Mouse (Mus musculus): ENCODE results near the gene B3galt5. TPM values are rescaled to one million over a fixed set of nuclear protein-coding genes. Genes with fewer than 3 reads are reported as not detected.

Gene B3galt5
- polyA plus RNA-seq, 1 experiment from 2014 or later: 5.3 TPM

DNA sequence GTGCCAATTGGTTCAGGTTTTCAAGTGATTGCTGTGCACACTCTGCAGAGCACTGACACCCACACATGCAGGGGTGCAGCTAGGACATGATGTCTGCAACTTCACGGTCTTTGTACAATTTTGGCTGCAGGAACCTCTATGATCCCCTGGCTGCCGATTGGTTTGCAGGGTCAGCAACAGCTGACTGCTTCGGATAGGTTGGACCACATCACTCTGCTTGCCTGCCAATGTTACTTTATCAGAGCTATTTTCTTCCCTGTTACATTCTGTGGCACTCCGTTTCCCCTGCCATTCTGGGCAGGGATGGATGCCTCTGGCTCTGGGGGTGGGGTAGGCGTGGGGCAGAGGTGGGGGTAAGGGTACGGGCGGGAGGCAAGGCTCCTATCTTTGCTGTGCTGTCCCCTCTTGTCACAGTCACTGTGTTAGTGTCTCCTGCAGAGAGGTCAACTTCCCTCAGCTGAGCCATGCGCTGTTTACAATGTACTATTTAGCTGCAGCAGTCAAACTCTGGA lies 6.5 kb upstream of the B3galt5 start:
- DNase-seq (no peak), ATAC-seq (ENCODE audit: insufficient read depth) (0 out of 2 replicates have a peak, but pooled peaks have one; percentile 27)
- 39% methylated on average over 8 of the region's 8 CpGs for WGBS

DNA sequence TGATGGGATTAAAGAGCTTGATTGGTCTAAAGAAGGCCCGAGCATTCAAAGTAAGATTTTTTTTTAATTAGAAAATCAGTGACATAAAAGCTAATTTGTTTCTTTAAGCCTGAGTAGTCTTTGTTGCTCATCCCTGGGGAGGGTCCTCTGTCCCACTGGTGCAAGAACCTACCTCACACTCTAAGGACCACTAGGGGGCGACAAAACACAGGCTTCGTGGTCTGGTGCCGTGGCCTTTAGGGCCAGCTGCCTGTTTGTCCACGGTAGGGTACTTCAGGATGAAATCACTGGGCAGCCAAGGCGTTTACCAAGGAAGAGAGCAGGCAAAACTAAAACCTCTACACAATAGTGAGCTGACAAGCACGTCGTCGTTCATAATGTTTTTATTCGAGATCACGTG lies 5.2 kb upstream of the B3galt5 start:
- Histone ChIP-seq H3K36me3 (ENCODE audit: insufficient read depth) (no peaks in the 10 kb centered on the region), H3K27me3 (ENCODE audit: insufficient read depth, low read length) (no peaks in the 10 kb centered on the region), H3K9ac (no peak overlapping the region), H3K9me3 (ENCODE audit: low read depth, low read length) (no peaks in the 10 kb centered on the region), H3K4me1 (ENCODE audit: insufficient read depth) (no peaks in the 10 kb centered on the region), H3K27ac (ENCODE audit: low read depth) (no peak overlapping the region), H3K4me3 (ENCODE audit: low read depth, low read length) (no peak overlapping the region), H3K4me2 (no peak overlapping the region)
- DNase-seq (peak; percentile 90), ATAC-seq (ENCODE audit: insufficient read depth) (peak; percentile 75)
- TF ChIP-seq CTCF (IDR thresholded peaks at IDR 0.05; ENCODE audit: low read depth): peak; percentile 93
- WGBS: 27% methylated on average over 11 of the region's 11 CpGs

More for the DNA sequence above, 6.5 kb upstream of the B3galt5 start:
- Histone ChIP-seq H3K4me2 (no peak overlapping the region), H3K36me3 (ENCODE audit: insufficient read depth) (no peaks in the 10 kb centered on the region), H3K27me3 (ENCODE audit: insufficient read depth, low read length) (no peaks in the 10 kb centered on the region), H3K9me3 (ENCODE audit: low read depth, low read length) (no peaks in the 10 kb centered on the region), H3K27ac (ENCODE audit: low read depth) (no peak overlapping the region), H3K4me3 (ENCODE audit: low read depth, low read length) (no peak overlapping the region), H3K9ac (no peak overlapping the region), H3K4me1 (ENCODE audit: insufficient read depth) (no peaks in the 10 kb centered on the region)
- no peak for TF ChIP-seq CTCF (IDR thresholded peaks at IDR 0.05; ENCODE audit: low read depth)

DNA sequence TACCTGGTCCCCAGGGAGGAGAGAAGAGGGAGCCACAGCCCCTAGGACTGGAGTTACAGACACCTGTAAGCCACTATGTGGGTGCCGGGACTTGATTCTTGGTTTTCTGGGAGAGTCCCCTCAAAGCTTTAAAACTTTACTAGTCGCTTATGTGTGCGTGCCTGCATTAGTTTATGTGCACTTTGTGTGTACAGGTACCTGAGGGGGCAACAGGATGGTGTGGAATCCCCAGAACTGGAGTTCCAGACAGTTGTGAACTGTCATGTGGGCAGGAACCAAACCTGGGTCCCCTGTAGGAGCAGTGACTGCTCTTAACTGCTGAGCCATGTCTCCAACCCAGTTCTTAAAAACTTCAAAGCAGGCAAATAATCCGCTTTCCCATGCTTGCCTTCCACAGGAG lies 4.3 kb upstream of the B3galt5 start:
- H3K4me2 ChIP-seq: no peak overlapping the region
- WGBS: 91% methylated on average over 4 of the region's 4 CpGs
- H3K9me3 ChIP-seq (ENCODE audit: low read depth, low read length): no peaks in the 10 kb centered on the region
- H3K27ac ChIP-seq (ENCODE audit: low read depth): no peak overlapping the region
- no peak overlapping the region for H3K4me3 ChIP-seq (ENCODE audit: low read depth, low read length)
- no peak for TF ChIP-seq CTCF (IDR thresholded peaks at IDR 0.05; ENCODE audit: low read depth)
- no peaks in the 10 kb centered on the region for H3K27me3 ChIP-seq (ENCODE audit: insufficient read depth, low read length)
- no peaks in the 10 kb centered on the region for H3K4me1 ChIP-seq (ENCODE audit: insufficient read depth)
- ATAC-seq (ENCODE audit: insufficient read depth) (no peak), DNase-seq (no peak)
- H3K36me3 ChIP-seq (ENCODE audit: insufficient read depth): no peaks in the 10 kb centered on the region
- no peak overlapping the region for H3K9ac ChIP-seq

DNA sequence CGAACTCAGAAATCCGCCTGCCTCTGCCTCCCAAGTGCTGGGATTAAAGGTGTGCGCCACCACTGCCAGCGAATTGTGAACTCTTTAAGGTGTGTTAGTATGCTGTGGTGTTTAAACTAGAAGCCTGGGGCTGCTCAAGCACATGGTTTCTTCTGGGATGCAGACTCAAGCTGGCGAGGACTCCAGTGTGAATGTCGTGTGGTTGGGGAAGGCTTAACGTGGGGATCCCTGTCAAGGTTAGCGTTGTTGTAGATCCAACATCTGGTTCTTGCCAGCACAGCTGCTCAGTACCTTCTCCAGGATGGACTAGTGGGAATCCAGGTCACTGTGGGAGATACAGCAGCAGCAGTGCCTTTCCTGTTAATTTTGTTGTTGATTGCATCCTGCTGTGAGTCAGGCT lies 3.6 kb upstream of the B3galt5 start:
- DNase-seq (no peak), ATAC-seq (ENCODE audit: insufficient read depth) (no peak)
- Histone ChIP-seq H3K36me3 (ENCODE audit: insufficient read depth) (no peaks in the 10 kb centered on the region), H3K9me3 (ENCODE audit: low read depth, low read length) (no peaks in the 10 kb centered on the region), H3K4me2 (no peak overlapping the region), H3K4me3 (ENCODE audit: low read depth, low read length) (no peak overlapping the region), H3K9ac (no peak overlapping the region), H3K27ac (ENCODE audit: low read depth) (no peak overlapping the region), H3K4me1 (ENCODE audit: insufficient read depth) (no peaks in the 10 kb centered on the region), H3K27me3 (ENCODE audit: insufficient read depth, low read length) (no peaks in the 10 kb centered on the region)
- WGBS: 79% methylated on average over 8 of the region's 8 CpGs
- no peak for TF ChIP-seq CTCF (IDR thresholded peaks at IDR 0.05; ENCODE audit: low read depth)

DNA sequence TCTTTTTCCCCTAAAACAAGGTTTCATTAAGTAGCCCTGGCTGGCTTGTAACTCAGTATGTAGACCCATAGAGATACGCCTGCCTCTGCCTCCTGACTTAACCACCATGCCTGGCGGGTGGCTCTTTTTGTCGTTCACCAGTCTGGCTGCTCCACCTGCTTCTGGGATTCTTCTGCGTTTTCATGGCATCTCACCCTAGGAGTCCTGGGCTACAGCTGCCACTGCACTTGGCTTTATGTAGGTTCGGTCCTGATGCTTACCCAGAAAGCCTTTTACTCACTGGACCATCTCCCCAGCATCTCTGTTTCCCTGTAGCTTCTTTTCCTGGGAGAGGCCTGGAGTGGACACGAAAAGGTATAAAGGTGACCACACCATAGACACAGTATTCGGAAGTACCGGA lies 1.6 kb upstream of the B3galt5 start:
- H3K4me2 ChIP-seq: no peak overlapping the region
- DNase-seq (no peak), ATAC-seq (ENCODE audit: insufficient read depth) (no peak)
- no peak for TF ChIP-seq CTCF (IDR thresholded peaks at IDR 0.05; ENCODE audit: low read depth)
- H3K4me3 ChIP-seq (ENCODE audit: low read depth, low read length): no peak overlapping the region
- no peaks in the 10 kb centered on the region for H3K4me1 ChIP-seq (ENCODE audit: insufficient read depth)
- H3K36me3 ChIP-seq (ENCODE audit: insufficient read depth): no peaks in the 10 kb centered on the region
- 87% methylated on average over 8 of the region's 8 CpGs for WGBS
- no peaks in the 10 kb centered on the region for H3K27me3 ChIP-seq (ENCODE audit: insufficient read depth, low read length)
- no peak overlapping the region for H3K9ac ChIP-seq
- no peaks in the 10 kb centered on the region for H3K9me3 ChIP-seq (ENCODE audit: low read depth, low read length)
- H3K27ac ChIP-seq (ENCODE audit: low read depth): no peak overlapping the region

DNA sequence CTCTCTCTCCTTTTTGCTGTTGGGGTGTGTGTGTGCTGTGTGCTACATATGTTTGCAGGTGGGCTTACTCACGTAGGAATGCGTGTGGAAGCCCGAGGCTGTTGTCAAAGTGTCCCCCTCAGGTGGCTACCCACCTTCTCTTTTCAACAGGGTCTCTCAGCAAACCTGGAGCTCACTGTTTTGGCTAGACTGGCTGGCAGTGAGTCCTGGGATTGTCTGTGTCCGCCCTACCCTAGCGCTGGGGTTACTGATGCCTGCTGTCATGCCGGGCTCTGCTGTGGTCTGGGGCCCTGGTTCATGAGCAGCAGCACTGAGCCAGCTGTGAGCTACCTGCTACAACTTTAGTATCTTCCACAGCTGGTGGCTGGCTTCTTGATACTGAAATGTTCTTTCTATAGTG lies 8.9 kb downstream of the B3galt5 start:
- no peaks in the 10 kb centered on the region for H3K4me1 ChIP-seq (ENCODE audit: insufficient read depth)
- no peaks in the 10 kb centered on the region for H3K36me3 ChIP-seq (ENCODE audit: insufficient read depth)
- 70% methylated on average over 6 of the region's 6 CpGs for WGBS
- H3K9me3 ChIP-seq (ENCODE audit: low read depth, low read length): no peaks in the 10 kb centered on the region
- H3K9ac ChIP-seq: no peak overlapping the region
- no peak overlapping the region for H3K27ac ChIP-seq (ENCODE audit: low read depth)
- no peak overlapping the region for H3K4me3 ChIP-seq (ENCODE audit: low read depth, low read length)
- ATAC-seq (ENCODE audit: insufficient read depth): no peak
- TF ChIP-seq CTCF (IDR thresholded peaks at IDR 0.05; ENCODE audit: low read depth): no peak
- no peaks in the 10 kb centered on the region for H3K27me3 ChIP-seq (ENCODE audit: insufficient read depth, low read length)
- DNase-seq: no peak
- H3K4me2 ChIP-seq: no peak overlapping the region

DNA sequence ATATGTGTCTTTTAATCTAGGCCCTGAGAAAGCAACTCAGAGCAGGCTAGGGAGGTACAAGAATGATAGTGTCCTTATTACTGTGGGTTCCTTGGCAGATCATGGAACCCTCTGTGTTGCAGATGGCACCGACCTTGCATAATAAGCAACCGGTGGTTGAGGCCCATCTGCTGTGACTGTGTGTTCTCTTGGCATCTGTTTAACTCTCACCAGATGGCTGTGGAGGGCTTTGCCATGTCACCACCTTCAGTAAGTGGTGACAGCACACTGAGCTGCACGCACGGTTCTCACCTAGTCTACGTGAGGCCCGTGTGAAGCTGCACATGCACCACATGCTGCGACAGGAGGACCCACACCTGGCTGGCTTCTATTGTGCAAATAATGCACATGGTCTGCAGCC lies 14.0 kb downstream of the B3galt5 start:
- Histone ChIP-seq H3K27ac (ENCODE audit: low read depth) (no peak overlapping the region), H3K9ac (no peak overlapping the region), H3K27me3 (ENCODE audit: insufficient read depth, low read length) (no peaks in the 10 kb centered on the region), H3K36me3 (ENCODE audit: insufficient read depth) (no peaks in the 10 kb centered on the region), H3K4me2 (no peak overlapping the region), H3K9me3 (ENCODE audit: low read depth, low read length) (no peaks in the 10 kb centered on the region), H3K4me3 (ENCODE audit: low read depth, low read length) (no peak overlapping the region), H3K4me1 (ENCODE audit: insufficient read depth) (no peaks in the 10 kb centered on the region)
- TF ChIP-seq CTCF (IDR thresholded peaks at IDR 0.05; ENCODE audit: low read depth): no peak
- DNase-seq: no peak
- ATAC-seq (ENCODE audit: insufficient read depth): no peak
- 79% methylated on average over 7 of the region's 7 CpGs for WGBS

DNA sequence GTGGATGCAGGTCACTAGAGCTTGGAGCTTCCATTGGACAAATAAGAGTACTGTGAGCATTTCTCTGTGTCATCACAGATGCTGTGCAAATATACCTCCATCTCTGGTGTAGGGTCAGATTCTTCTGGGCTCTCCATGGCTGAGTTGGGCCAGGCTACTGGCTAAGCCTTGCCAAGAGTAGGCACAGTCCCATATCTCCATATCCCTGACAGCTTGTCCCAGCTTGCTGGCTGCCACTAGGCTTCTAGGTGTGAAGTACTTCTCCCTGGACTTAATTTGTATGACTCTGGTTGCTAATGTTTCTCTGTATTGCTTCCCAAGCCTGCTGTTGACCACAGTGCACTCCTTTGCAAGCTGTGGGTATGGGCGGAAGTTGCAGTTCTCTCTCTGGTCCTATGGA lies 16.5 kb downstream of the B3galt5 start:
- no peak for DNase-seq
- H3K4me2 ChIP-seq: no peak overlapping the region
- WGBS: 88% methylated on average over 1 of the region's 1 CpGs
- no peaks in the 10 kb centered on the region for H3K36me3 ChIP-seq (ENCODE audit: insufficient read depth)
- H3K4me1 ChIP-seq (ENCODE audit: insufficient read depth): no peaks in the 10 kb centered on the region
- no peak overlapping the region for H3K9ac ChIP-seq
- no peak overlapping the region for H3K4me3 ChIP-seq (ENCODE audit: low read depth, low read length)
- no peaks in the 10 kb centered on the region for H3K9me3 ChIP-seq (ENCODE audit: low read depth, low read length)
- no peak for TF ChIP-seq CTCF (IDR thresholded peaks at IDR 0.05; ENCODE audit: low read depth)
- H3K27ac ChIP-seq (ENCODE audit: low read depth): no peak overlapping the region
- ATAC-seq (ENCODE audit: insufficient read depth): no peak
- no peaks in the 10 kb centered on the region for H3K27me3 ChIP-seq (ENCODE audit: insufficient read depth, low read length)

Data from lung, embryonic 14.5 days (tissue).